ENCODE assay signal across 12 mouse cellular contexts in the genomic region with DNA sequence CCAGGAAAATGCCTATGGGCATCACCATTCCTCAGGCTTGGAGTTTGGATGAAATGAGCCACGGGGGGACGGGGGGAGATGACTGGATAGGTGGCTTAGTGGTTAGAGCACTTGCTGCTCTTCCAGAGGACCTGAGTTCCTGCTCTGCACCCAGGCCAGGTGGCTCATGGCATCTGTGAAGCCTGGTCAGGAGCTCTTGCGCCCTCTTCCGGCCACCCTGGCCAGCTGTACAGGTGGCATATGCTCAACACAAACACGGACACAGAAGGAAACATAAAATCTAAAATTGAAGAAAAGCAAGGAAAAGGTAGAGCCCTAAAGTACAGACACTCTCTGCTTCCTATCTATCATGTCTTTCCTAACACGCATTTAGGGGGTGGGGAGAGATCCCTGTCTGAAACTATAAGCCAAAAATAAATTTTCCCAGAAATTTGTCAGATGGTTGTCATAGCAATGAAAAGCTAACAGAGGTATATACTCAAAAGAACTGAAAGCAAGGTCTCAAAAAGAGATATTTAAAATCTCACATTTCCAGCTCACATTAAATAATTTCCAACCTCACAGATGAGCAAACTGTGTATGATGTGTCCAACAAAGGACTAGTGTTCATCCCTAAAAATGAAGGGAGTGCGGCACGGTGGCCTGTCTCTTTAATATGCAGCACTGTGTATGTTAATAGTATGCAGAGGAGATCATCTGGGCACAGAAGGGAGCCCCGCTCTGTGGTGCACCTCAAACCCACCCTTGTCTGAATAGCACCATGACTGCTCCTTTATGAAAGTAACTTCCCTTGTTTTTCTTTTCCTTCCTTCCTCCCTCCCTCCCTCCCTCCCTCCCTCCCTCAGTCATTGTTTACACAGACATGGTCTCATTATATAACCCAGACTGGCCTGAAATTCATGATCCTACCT.
DNase-seq lines count a peak whose midpoint lies in the region; ATAC-seq lines count a peak whose summit lies in the region.
"Had no signal": no experiment of that assay in that cellular context is flagged by ENCODE, and none has a peak within 500 bp of the region (broad histone marks: within the 10 kb centered on the region; RNA-seq: fewer than 3 reads in every experiment).

No protein-coding gene starts in this region.

- H3K4me1 ChIP-seq in forebrain, embryonic 13.5 days: peaks cover 29% of the 10 kb centered on the region
- H3K4me1 ChIP-seq in forebrain, embryonic 10.5 days: peaks cover 13% of the 10 kb centered on the region
- peaks cover 37% of the 10 kb centered on the region for H3K4me1 ChIP-seq in midbrain, embryonic 13.5 days (replicated peaks)
- 0 out of 2 replicates have a peak, but pooled peaks cover 8% of the 10 kb centered on the region for H3K4me1 ChIP-seq in midbrain, embryonic 14.5 days (ENCODE audit: control insufficient read depth, insufficient read depth, low read length)

- no peak for DNase-seq in forebrain, embryonic 10.5 days (ENCODE audit: extremely low spot score, low spot score)
- no peak for DNase-seq in midbrain, embryonic 14.5 days
- peak; percentile 55 for DNase-seq in telencephalon, adult 2 months (ENCODE audit: low read depth, low spot score)
- no peak for DNase-seq in adrenal gland, postnatal 10 days
- no peak for DNase-seq in layer of hippocampus, adult 9-10 months (ENCODE audit: low spot score)
- DNase-seq: liver, embryonic 13.5 days had no signal

- ATAC-seq in forebrain, embryonic 13.5 days: peak; percentile 38; the same call in 1 of the 2 replicates
- peak; percentile 34; the same call in 1 of the 2 replicates for ATAC-seq in midbrain, embryonic 13.5 days
- no peak for ATAC-seq in midbrain, embryonic 14.5 days (ENCODE audit: low FRiP score, low TSS enrichment)
- peak; percentile 70 for ATAC-seq in common myeloid progenitor, adult 5-6 weeks (replicated peaks; ENCODE audit: low read depth, poor library complexity, severe bottlenecking)
- ATAC-seq: Patski had no signal

- no peaks in the 10 kb centered on the region for H3K9me3 ChIP-seq in forebrain, embryonic 13.5 days (replicated peaks)
- no peaks in the 10 kb centered on the region for H3K9me3 ChIP-seq in forebrain, embryonic 10.5 days
- no peaks in the 10 kb centered on the region for H3K9me3 ChIP-seq in midbrain, embryonic 13.5 days
- no peaks in the 10 kb centered on the region for H3K9me3 ChIP-seq in midbrain, embryonic 14.5 days (ENCODE audit: control insufficient read depth, low read length)
- H3K9me3 ChIP-seq: embryonic facial prominence, embryonic 15.5 days; hindbrain, embryonic 12.5 days; liver, embryonic 13.5 days had no signal

- no peak overlapping the region for H3K4me3 ChIP-seq in forebrain, embryonic 13.5 days
- H3K4me3 ChIP-seq in forebrain, embryonic 10.5 days: no peak overlapping the region
- no peak overlapping the region for H3K4me3 ChIP-seq in midbrain, embryonic 13.5 days (replicated peaks)
- H3K4me3 ChIP-seq in midbrain, embryonic 14.5 days (replicated peaks; ENCODE audit: low read depth, low read length): no peak overlapping the region
- H3K4me3 ChIP-seq: embryonic facial prominence, embryonic 15.5 days; hindbrain, embryonic 12.5 days; liver, embryonic 13.5 days had no signal

- H3K27ac ChIP-seq in forebrain, embryonic 13.5 days: 0 out of 2 replicates have a peak overlapping the region, but pooled peaks have one; percentile 31
- H3K27ac ChIP-seq in forebrain, embryonic 10.5 days: no peak overlapping the region
- H3K27ac ChIP-seq in midbrain, embryonic 13.5 days: peak overlapping the region; percentile 39; the same call in 1 of the 2 replicates
- no peak overlapping the region for H3K27ac ChIP-seq in midbrain, embryonic 14.5 days (replicated peaks; ENCODE audit: low read depth, low read length)
- H3K27ac ChIP-seq: embryonic facial prominence, embryonic 15.5 days; hindbrain, embryonic 12.5 days; liver, embryonic 13.5 days had no signal

- no peaks in the 10 kb centered on the region for H3K27me3 ChIP-seq in forebrain, embryonic 13.5 days
- no peaks in the 10 kb centered on the region for H3K27me3 ChIP-seq in forebrain, embryonic 10.5 days (ENCODE audit: poor library complexity, severe bottlenecking)
- H3K27me3 ChIP-seq in midbrain, embryonic 13.5 days: no peaks in the 10 kb centered on the region
- no peaks in the 10 kb centered on the region for H3K27me3 ChIP-seq in midbrain, embryonic 14.5 days (ENCODE audit: control insufficient read depth, insufficient read depth, low read length)
- H3K27me3 ChIP-seq: embryonic facial prominence, embryonic 15.5 days; hindbrain, embryonic 12.5 days; liver, embryonic 13.5 days; Patski had no signal

- no peak overlapping the region for H3K9ac ChIP-seq in forebrain, embryonic 13.5 days
- H3K9ac ChIP-seq in midbrain, embryonic 13.5 days (replicated peaks): no peak overlapping the region
- H3K9ac ChIP-seq in midbrain, embryonic 14.5 days (replicated peaks; ENCODE audit: low read length): no peak overlapping the region
- H3K9ac ChIP-seq: embryonic facial prominence, embryonic 15.5 days; hindbrain, embryonic 12.5 days; liver, embryonic 13.5 days had no signal

- 68% methylated on average over 9 of the region's 9 CpGs for WGBS in forebrain, embryonic 13.5 days
- 91% methylated on average over 9 of the region's 9 CpGs for WGBS in forebrain, embryonic 10.5 days
- 73% methylated on average over 9 of the region's 9 CpGs for WGBS in midbrain, embryonic 13.5 days
- WGBS in midbrain, embryonic 14.5 days: 69% methylated on average over 9 of the region's 9 CpGs

- no peak overlapping the region for H3K4me2 ChIP-seq in forebrain, embryonic 13.5 days
- H3K4me2 ChIP-seq in midbrain, embryonic 13.5 days (replicated peaks): no peak overlapping the region
- no peak overlapping the region for H3K4me2 ChIP-seq in midbrain, embryonic 14.5 days (ENCODE audit: low read length)
- H3K4me2 ChIP-seq: embryonic facial prominence, embryonic 15.5 days; hindbrain, embryonic 12.5 days; liver, embryonic 13.5 days had no signal

- H3K36me3 ChIP-seq in forebrain, embryonic 13.5 days (ENCODE audit: poor library complexity, severe bottlenecking): no peaks in the 10 kb centered on the region
- H3K36me3 ChIP-seq in forebrain, embryonic 10.5 days (replicated peaks): peaks cover 4% of the 10 kb centered on the region
- H3K36me3 ChIP-seq in midbrain, embryonic 13.5 days: no peaks in the 10 kb centered on the region
- no peaks in the 10 kb centered on the region for H3K36me3 ChIP-seq in midbrain, embryonic 14.5 days (ENCODE audit: control insufficient read depth, insufficient read depth, low read length)
- H3K36me3 ChIP-seq: embryonic facial prominence, embryonic 15.5 days; hindbrain, embryonic 12.5 days; liver, embryonic 13.5 days had no signal

Comparison
In these comparisons a context has a peak if more than half of its experiments do, and no peak if none do; other contexts are left out.
1. H3K27ac ChIP-seq: peak in forebrain, embryonic 13.5 days (single experiment) and midbrain, embryonic 13.5 days (single experiment); none in forebrain, embryonic 10.5 days (single experiment) and midbrain, embryonic 14.5 days (single experiment).